Mouse (Mus musculus) urinary bladder, postnatal 10 days (tissue): ENCODE results near the gene Mrpl46.

Experiments
- DNase-seq: peaks from one replicate; pipeline ENCODE4 v3.0.0; 2022; ENCODE audit warnings: low spot score

Mrpl46 gene

GRCm38 (mm10) chr7:78782639-78783581 is at the start of gene Mrpl46, which contains the start of gene Mrps11:
Mrpl46 (minus strand) TSS chr7:78783531.
Mrps11 (plus strand) TSS chr7:78783119.
- DNase-seq = peak; percentile 47

GRCm38 (mm10) chr7:78827749-78828362 is 44.5 kb upstream of the Mrpl46 start:
- no peak for DNase-seq

- DNase-seq = no peak
Measured at GRCm38 (mm10) chr7:78826682-78827385, 43.5 kb upstream of the Mrpl46 start.

- no peak for DNase-seq
Measured at GRCm38 (mm10) chr7:78818336-78818735, 35.0 kb upstream of the Mrpl46 start.

- DNase-seq = no peak
Measured at GRCm38 (mm10) chr7:78814766-78815165, 31.4 kb upstream of the Mrpl46 start.

GRCm38 (mm10) chr7:78813791-78814190 is 30.5 kb upstream of the Mrpl46 start:
- DNase-seq = no peak

GRCm38 (mm10) chr7:78807192-78807591 is 23.9 kb upstream of the Mrpl46 start:
- no peak for DNase-seq

- DNase-seq = no peak
Measured at GRCm38 (mm10) chr7:78803841-78804240, 20.5 kb upstream of the Mrpl46 start.

GRCm38 (mm10) chr7:78799730-78800496 is 16.6 kb upstream of the Mrpl46 start:
- no peak for DNase-seq

- no peak for DNase-seq
Measured at GRCm38 (mm10) chr7:78797843-78798455, 14.6 kb upstream of the Mrpl46 start.

- DNase-seq = no peak
Measured at GRCm38 (mm10) chr7:78796624-78797023, 13.3 kb upstream of the Mrpl46 start.

GRCm38 (mm10) chr7:78794571-78795092 is 11.3 kb upstream of the Mrpl46 start:
- no peak for DNase-seq

GRCm38 (mm10) chr7:78793895-78794570 is 10.7 kb upstream of the Mrpl46 start:
- DNase-seq = no peak

- DNase-seq = no peak
Measured at GRCm38 (mm10) chr7:78791359-78792222, 8.3 kb upstream of the Mrpl46 start.

- no peak for DNase-seq
Measured at GRCm38 (mm10) chr7:78787793-78788380, 4.6 kb upstream of the Mrpl46 start.

GRCm38 (mm10) chr7:78785906-78786305 is 2.6 kb upstream of the Mrpl46 start:
- no peak for DNase-seq

GRCm38 (mm10) chr7:78778741-78779140 is 4.6 kb downstream of the Mrpl46 start:
- no peak for DNase-seq

GRCm38 (mm10) chr7:78770936-78771335 is 12.4 kb downstream of the Mrpl46 start:
- no peak for DNase-seq

GRCm38 (mm10) chr7:78769075-78769652 is 14.2 kb downstream of the Mrpl46 start:
- DNase-seq = no peak
